Mouse (Mus musculus) forebrain, postnatal 0 days (tissue): ENCODE measurements around the gene Daam1. TPM values are rescaled to one million over a fixed set of nuclear protein-coding genes. Genes with fewer than 3 reads are reported as not detected.

Source experiments
- ATAC-seq: fragments of 200-750 bp; cut with Nextera tagmentation; 2 replicates; pipeline ENCODE4 v1.8.0; 2017; ENCODE audit warnings: mild to moderate bottlenecking, moderate library complexity
- DNase-seq: peaks from one replicate; pipeline ENCODE4 v3.0.0-alpha.2; 2015
- H3K27ac ChIP-seq: fragments of 300-500 bp; sonication (generic); 2 replicates; pipeline ENCODE4 v1.5.1; 2014; ENCODE audit warnings: low read depth, mild to moderate bottlenecking, antibody characterized with exemption, low read length, moderate library complexity, mixed read lengths
- H3K27me3 ChIP-seq: fragments of 300-500 bp; sonication (generic); 2 replicates; pipeline ENCODE4 v1.6.1; 2014; ENCODE audit warnings: mild to moderate bottlenecking, low read length, mixed read lengths; ENCODE audit not compliant: insufficient read depth
- H3K36me3 ChIP-seq: fragments of 300-500 bp; sonication (generic); 2 replicates; pipeline ENCODE4 v1.6.1; 2014; ENCODE audit warnings: mild to moderate bottlenecking, moderate library complexity; ENCODE audit not compliant: insufficient read depth
- H3K4me1 ChIP-seq: fragments of 300-500 bp; sonication (generic); 2 replicates; pipeline ENCODE4 v1.6.1; 2014; ENCODE audit warnings: antibody characterized with exemption; ENCODE audit not compliant: insufficient read depth
- H3K4me2 ChIP-seq: fragments of 300-500 bp; sonication (generic); 2 replicates; pipeline ENCODE4 v1.6.1; 2014; ENCODE audit warnings: low read depth, mild to moderate bottlenecking, moderate library complexity
- H3K4me3 ChIP-seq: fragments of 300-500 bp; sonication (generic); 2 replicates; pipeline ENCODE4 v1.5.1; 2014; ENCODE audit warnings: low read depth, low read length, mixed read lengths
- H3K9ac ChIP-seq: fragments of 300-500 bp; sonication (generic); 2 replicates; pipeline ENCODE4 v1.6.1; 2014; ENCODE audit warnings: mild to moderate bottlenecking
- H3K9me3 ChIP-seq: fragments of 300-500 bp; sonication (generic); 2 replicates; pipeline ENCODE4 v1.6.1; 2016; ENCODE audit warnings: low read length
- CTCF ChIP-seq: sonication (generic); IDR thresholded peaks from 2 replicates; pipeline ENCODE4 v1.5.1; 2016; ENCODE audit warnings: antibody characterized with exemption, control low read depth, low read depth
- WGBS: fragments of 180-500 bp; shearing (Covaris S2); extraction: QIAGEN DNeasy Blood & Tissue Kit; methylation state at CpG from one replicate; pipeline ENCODE4 v1.1.7; 2014; 5-methylcytosine and 5-hydroxymethylcytosine counted together
- polyA plus RNA-seq: library from polyadenylated mRNA; unstranded; fragments of >200 nt; fragmentation: Nextera tagmentation; extraction: Ambion mirVana; gene quantifications from 2 replicates; pipeline ENCODE4 v1.2.1, GENCODE M21; 2015
- total RNA-seq: library from RNA; depleted of rRNA; stranded (reverse); fragments of >200 nt; gene quantifications from 2 replicates; pipeline ENCODE4 v1.2.3, GENCODE M21; 2014

Daam1 gene
- total and polyA plus RNA-seq, 2 experiments from 2014 or later, result 25.2 to 93.6 TPM

- Histone ChIP-seq H3K27ac (peak overlapping the region; percentile 98), H3K4me1 (peaks cover 36% of the 10 kb centered on the region)
- ATAC-seq, result peak; percentile 46
Observed at GRCm38 (mm10) chr12:71831258-71832087, 595 bp downstream of the Daam1 start.

DNA sequence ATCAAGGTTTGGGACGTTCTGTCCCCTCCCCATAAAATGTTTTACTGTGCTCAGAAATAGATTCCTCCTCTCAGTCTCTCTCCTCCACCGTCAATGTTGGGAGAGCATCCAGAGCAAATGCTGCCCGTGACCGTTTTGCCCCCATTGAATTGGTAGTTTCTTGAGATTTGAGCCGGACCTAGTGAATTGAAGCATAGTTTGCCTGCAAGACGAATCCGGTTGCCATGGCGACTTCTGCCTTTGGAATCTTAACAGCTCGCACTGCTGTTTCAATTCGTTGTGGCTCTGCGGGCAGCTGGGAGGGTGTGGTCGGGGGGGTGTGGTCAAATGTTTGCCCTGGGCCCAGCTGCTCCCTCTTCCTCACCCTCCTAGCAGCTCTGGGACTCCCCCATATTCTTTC lies 1.3 kb downstream of the Daam1 start:
- Histone ChIP-seq H3K4me1 (peaks cover 43% of the 10 kb centered on the region), H3K36me3 (no peaks in the 10 kb centered on the region), H3K4me3 (peak overlapping the region; percentile 84), H3K9me3 (no peaks in the 10 kb centered on the region), H3K9ac (peak overlapping the region; percentile 91), H3K27ac (peak overlapping the region; percentile 98), H3K4me2 (peak overlapping the region; percentile 52), H3K27me3 (no peaks in the 10 kb centered on the region)
- WGBS, result under 1% methylated on average over 12 of the region's 12 CpGs
- DNase-seq, result peak; percentile 86
- no peak for TF ChIP-seq CTCF
- no peak for ATAC-seq

More at GRCm38 (mm10) chr12:71831258-71832087, 595 bp downstream of the Daam1 start:
- TF ChIP-seq CTCF, result no peak
- Histone ChIP-seq H3K36me3 (no peaks in the 10 kb centered on the region), H3K9ac (peak overlapping the region; percentile 91), H3K9me3 (no peaks in the 10 kb centered on the region), H3K27me3 (no peaks in the 10 kb centered on the region), H3K4me2 (peak overlapping the region; percentile 52), H3K4me3 (peak overlapping the region; percentile 84)
- no peak for DNase-seq
- WGBS, result 1% methylated on average over 59 of the region's 59 CpGs

- H3K9ac ChIP-seq, result no peak overlapping the region
- no peak for DNase-seq
- no peaks in the 10 kb centered on the region for H3K9me3 ChIP-seq
- no peak overlapping the region for H3K27ac ChIP-seq
- no peaks in the 10 kb centered on the region for H3K36me3 ChIP-seq
- no peak for ATAC-seq
- peaks cover 54% of the 10 kb centered on the region for H3K4me1 ChIP-seq
- TF ChIP-seq CTCF, result no peak
- H3K4me2 ChIP-seq, result peak overlapping the region; percentile 27; the same call in 1 of the 2 replicates
- no peak overlapping the region for H3K4me3 ChIP-seq
- H3K27me3 ChIP-seq, result no peaks in the 10 kb centered on the region
- WGBS, result 67% methylated on average over 7 of the region's 7 CpGs
Observed at GRCm38 (mm10) chr12:71834041-71834440, 3.2 kb downstream of the Daam1 start.

- no peak for DNase-seq
- no peak for ATAC-seq
- H3K9ac ChIP-seq, result no peak overlapping the region
- H3K9me3 ChIP-seq, result no peaks in the 10 kb centered on the region
- no peak for TF ChIP-seq CTCF
- peaks cover 63% of the 10 kb centered on the region for H3K4me1 ChIP-seq
- no peak overlapping the region for H3K27ac ChIP-seq
- no peaks in the 10 kb centered on the region for H3K36me3 ChIP-seq
- H3K27me3 ChIP-seq, result no peaks in the 10 kb centered on the region
- 42% methylated on average over 5 of the region's 5 CpGs for WGBS
- no peak overlapping the region for H3K4me3 ChIP-seq
- H3K4me2 ChIP-seq, result no peak overlapping the region
Observed at GRCm38 (mm10) chr12:71835966-71836668, 5.2 kb downstream of the Daam1 start.

GRCm38 (mm10) chr12:71836776-71837175 lies 5.9 kb downstream of the Daam1 start:
- ATAC-seq, result no peak
- no peak overlapping the region for H3K27ac ChIP-seq
- TF ChIP-seq CTCF, result no peak
- H3K36me3 ChIP-seq, result no peaks in the 10 kb centered on the region
- peaks cover 63% of the 10 kb centered on the region for H3K4me1 ChIP-seq
- no peak overlapping the region for H3K9ac ChIP-seq
- H3K27me3 ChIP-seq, result no peaks in the 10 kb centered on the region
- H3K4me3 ChIP-seq, result no peak overlapping the region
- DNase-seq, result no peak
- WGBS, result 86% methylated on average over 6 of the region's 6 CpGs
- H3K4me2 ChIP-seq, result no peak overlapping the region
- H3K9me3 ChIP-seq, result no peaks in the 10 kb centered on the region

GRCm38 (mm10) chr12:71837576-71837975 lies 6.7 kb downstream of the Daam1 start:
- WGBS, result 73% methylated on average over 5 of the region's 5 CpGs
- no peak for TF ChIP-seq CTCF
- Histone ChIP-seq H3K36me3 (no peaks in the 10 kb centered on the region), H3K27me3 (no peaks in the 10 kb centered on the region), H3K27ac (no peak overlapping the region), H3K4me1 (peaks cover 65% of the 10 kb centered on the region), H3K9me3 (no peaks in the 10 kb centered on the region), H3K9ac (no peak overlapping the region), H3K4me2 (no peak overlapping the region), H3K4me3 (no peak overlapping the region)
- DNase-seq (no peak), ATAC-seq (no peak)

DNA sequence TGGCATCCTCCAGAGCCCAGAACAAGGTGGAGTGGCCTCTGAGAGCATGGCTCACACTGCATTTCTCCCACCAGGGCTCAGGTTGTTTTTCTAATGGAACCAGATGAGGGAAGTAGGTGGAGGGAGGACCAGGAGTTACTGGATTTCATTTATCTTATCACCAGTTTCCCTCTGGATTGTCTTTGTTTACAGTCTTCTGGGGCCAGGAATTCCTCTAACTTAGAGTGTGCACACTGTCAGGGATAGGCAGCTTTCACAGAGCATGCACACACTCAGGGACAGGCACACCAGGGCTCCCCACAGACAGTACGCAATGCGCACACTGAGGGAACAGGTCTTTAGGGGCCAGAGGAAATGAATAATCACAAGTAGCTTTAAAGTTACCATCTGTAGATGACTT lies 7.4 kb downstream of the Daam1 start:
- H3K36me3 ChIP-seq, result no peaks in the 10 kb centered on the region
- ATAC-seq (no peak), DNase-seq (no peak)
- H3K4me3 ChIP-seq, result no peak overlapping the region
- H3K9me3 ChIP-seq, result no peaks in the 10 kb centered on the region
- no peak overlapping the region for H3K4me2 ChIP-seq
- no peak overlapping the region for H3K27ac ChIP-seq
- no peak overlapping the region for H3K9ac ChIP-seq
- TF ChIP-seq CTCF, result no peak
- H3K27me3 ChIP-seq, result no peaks in the 10 kb centered on the region
- 67% methylated on average over 2 of the region's 2 CpGs for WGBS
- H3K4me1 ChIP-seq, result peaks cover 61% of the 10 kb centered on the region
